Mouse (Mus musculus) embryo, embryonic 11 days (tissue): ENCODE data around the gene Rfwd3.
A peak's percentile ranks its signal among the peaks of the same experiment; 100 is the strongest.
"Not testable (repeated sequence)": the region's sequence is repeated elsewhere in the genome, so short reads cannot be mapped to it uniquely, and the experiment has no call there.

Experiments
- DNase-seq: peaks from one replicate; pipeline ENCODE4 v3.0.0-alpha.2; 2015

The Rfwd3 gene

GRCm38 (mm10) chr8:111282093-111282492 lies 17.9 kb downstream of the Rfwd3 start:
- DNase-seq: no peak

GRCm38 (mm10) chr8:111268277-111268676 lies 31.7 kb downstream of the Rfwd3 start:
- no peak for DNase-seq

- DNase-seq: not testable (repeated sequence)
Measured at GRCm38 (mm10) chr8:111266161-111266560, 33.9 kb downstream of the Rfwd3 start.

- no peak for DNase-seq
Measured at GRCm38 (mm10) chr8:111264693-111265220, 35.3 kb downstream of the Rfwd3 start.

- DNase-seq: no peak
Measured at GRCm38 (mm10) chr8:111261981-111262381, 38.0 kb downstream of the Rfwd3 start.

- no peak for DNase-seq
Measured at GRCm38 (mm10) chr8:111260251-111260650, 39.8 kb downstream of the Rfwd3 start.

- no peak for DNase-seq
Measured at GRCm38 (mm10) chr8:111259408-111259741, 40.6 kb downstream of the Rfwd3 start.

- peak; percentile 97 for DNase-seq
Measured at GRCm38 (mm10) chr8:111258631-111259407, 41.2 kb downstream of the Rfwd3 start, which contains the start of gene Glg1. TSS of gene Glg1 (minus strand) at chr8:111259216.

GRCm38 (mm10) chr8:111258010-111258630 lies 41.9 kb downstream of the Rfwd3 start:
- peak; percentile 76 for DNase-seq

- DNase-seq: no peak
Measured at GRCm38 (mm10) chr8:111252487-111253112, 47.4 kb downstream of the Rfwd3 start.

- no peak for DNase-seq
Measured at GRCm38 (mm10) chr8:111250111-111250510, 49.9 kb downstream of the Rfwd3 start.

- no peak for DNase-seq
Measured at GRCm38 (mm10) chr8:111248136-111248535, 51.9 kb downstream of the Rfwd3 start.

- DNase-seq: not testable (repeated sequence)
Measured at GRCm38 (mm10) chr8:111246864-111247263, 53.2 kb downstream of the Rfwd3 start.

GRCm38 (mm10) chr8:111246287-111246830 lies 53.7 kb downstream of the Rfwd3 start:
- DNase-seq: no peak

GRCm38 (mm10) chr8:111237301-111237700 lies 62.7 kb downstream of the Rfwd3 start:
- no peak for DNase-seq

GRCm38 (mm10) chr8:111233730-111234129 lies 66.3 kb downstream of the Rfwd3 start:
- DNase-seq: no peak

GRCm38 (mm10) chr8:111224153-111224552 lies 75.9 kb downstream of the Rfwd3 start:
- DNase-seq: no peak
